Mouse (Mus musculus) urinary bladder, adult 18-20 months (tissue): ENCODE results near the gene Lgr4.

Experiments used
- DNase-seq, 2 experiments: peaks; one replicate each; pipeline ENCODE4 v3.0.0; 2022; ENCODE audit warnings: low spot score in 2 of 2, mixed read lengths in 2 of 2

Lgr4 gene

GRCm38 (mm10) chr2:109949519-109949918 is 32.1 kb downstream of the Lgr4 start:
- no peak for DNase-seq

GRCm38 (mm10) chr2:109950311-109950710 is 32.9 kb downstream of the Lgr4 start:
- DNase-seq, result no peak

GRCm38 (mm10) chr2:109951050-109951449 is 33.6 kb downstream of the Lgr4 start:
- no peak for DNase-seq

GRCm38 (mm10) chr2:109953048-109953717 is 35.7 kb downstream of the Lgr4 start:
- DNase-seq, result no peak

- DNase-seq, result no peak
Measured at GRCm38 (mm10) chr2:109953893-109954292, 36.4 kb downstream of the Lgr4 start.

GRCm38 (mm10) chr2:109955060-109955459 is 37.6 kb downstream of the Lgr4 start:
- DNase-seq, result no peak

- no peak for DNase-seq
Measured at GRCm38 (mm10) chr2:109955910-109956309, 38.5 kb downstream of the Lgr4 start.

- no peak for DNase-seq
Measured at GRCm38 (mm10) chr2:109956785-109957184, 39.3 kb downstream of the Lgr4 start.

- peak in 1 of 2 experiments; percentile 29 for DNase-seq
Measured at GRCm38 (mm10) chr2:109958692-109959406, 41.4 kb downstream of the Lgr4 start.

GRCm38 (mm10) chr2:109959407-109960075 is 42.1 kb downstream of the Lgr4 start:
- peak in 1 of 2 experiments; percentile 5 for DNase-seq

- DNase-seq, result no peak
Measured at GRCm38 (mm10) chr2:109960246-109960645, 42.8 kb downstream of the Lgr4 start.

- DNase-seq, result no peak
Measured at GRCm38 (mm10) chr2:109961174-109961573, 43.7 kb downstream of the Lgr4 start.

GRCm38 (mm10) chr2:109963591-109964258 is 46.3 kb downstream of the Lgr4 start:
- DNase-seq, result no peak

- no peak for DNase-seq
Measured at GRCm38 (mm10) chr2:109965753-109966420, 48.4 kb downstream of the Lgr4 start.

GRCm38 (mm10) chr2:109966863-109967262 is 49.4 kb downstream of the Lgr4 start:
- no peak for DNase-seq

- no peak for DNase-seq
Measured at GRCm38 (mm10) chr2:109969381-109969780, 51.9 kb downstream of the Lgr4 start.

- no peak for DNase-seq
Measured at GRCm38 (mm10) chr2:109969926-109970532, 52.6 kb downstream of the Lgr4 start.

GRCm38 (mm10) chr2:109970744-109971410 is 53.4 kb downstream of the Lgr4 start:
- no peak for DNase-seq

- DNase-seq, result no peak
Measured at GRCm38 (mm10) chr2:109972310-109972709, 54.9 kb downstream of the Lgr4 start.

GRCm38 (mm10) chr2:109972922-109973321 is 55.5 kb downstream of the Lgr4 start:
- no peak for DNase-seq

- no peak for DNase-seq
Measured at GRCm38 (mm10) chr2:109974807-109975206, 57.4 kb downstream of the Lgr4 start.
